Mouse (Mus musculus) kidney, postnatal 0 days (tissue): ENCODE measurements around the gene Gprc5a. TPM values are rescaled to one million over a fixed set of nuclear protein-coding genes. Genes with fewer than 3 reads are reported as not detected.

Source experiments
- ATAC-seq: fragments of 200-750 bp; cut with Nextera tagmentation; replicated peaks from 2 replicates; pipeline ENCODE4 v1.8.0; 2017; ENCODE audit warnings: low read depth, moderate number of reproducible peaks, moderate TSS enrichment, moderate library complexity; ENCODE audit not compliant: low FRiP score
- DNase-seq: peaks from one replicate; pipeline ENCODE4 v3.0.0-alpha.2; 2016; ENCODE audit warnings: low spot score
- H3K27ac ChIP-seq: fragments of 300-500 bp; sonication (generic); 2 replicates; pipeline ENCODE4 v1.5.1; 2014; ENCODE audit warnings: mild to moderate bottlenecking
- H3K27me3 ChIP-seq: fragments of 300-500 bp; sonication (generic); 2 replicates; pipeline ENCODE4 v1.6.1; 2014; ENCODE audit warnings: low read length, mixed read lengths; ENCODE audit not compliant: insufficient read depth
- H3K36me3 ChIP-seq: fragments of 300-500 bp; sonication (generic); 2 replicates; pipeline ENCODE4 v1.6.1; 2014; ENCODE audit warnings: low read length, mixed read lengths; ENCODE audit not compliant: insufficient read depth
- H3K4me1 ChIP-seq: fragments of 300-500 bp; sonication (generic); replicated peaks from 2 replicates; pipeline ENCODE4 v1.6.1; 2014; ENCODE audit warnings: antibody characterized with exemption, low read length, mixed read lengths; ENCODE audit not compliant: insufficient read depth
- H3K4me2 ChIP-seq: fragments of 300-500 bp; sonication (generic); 2 replicates; pipeline ENCODE4 v1.6.1; 2014; ENCODE audit warnings: mild to moderate bottlenecking, low read length, moderate library complexity, mixed read lengths
- H3K4me3 ChIP-seq: fragments of 300-500 bp; sonication (generic); replicated peaks from 2 replicates; pipeline ENCODE4 v1.5.1; 2014; ENCODE audit warnings: low read depth, low read length
- H3K9ac ChIP-seq: fragments of 300-500 bp; sonication (generic); 2 replicates; pipeline ENCODE4 v1.6.1; 2014; ENCODE audit warnings: low read depth, low read length
- H3K9me3 ChIP-seq: fragments of 300-500 bp; sonication (generic); replicated peaks from 2 replicates; pipeline ENCODE4 v1.6.1; 2016; ENCODE audit warnings: low read length, inconsistent platforms, mixed read lengths
- CTCF ChIP-seq: IDR thresholded peaks from 2 replicates; pipeline ENCODE4 v1.5.1; 2016; ENCODE audit warnings: antibody characterized with exemption, low read depth, mild to moderate bottlenecking, moderate library complexity
- WGBS: fragments of 180-500 bp; shearing (Covaris S2); extraction: QIAGEN DNeasy Blood & Tissue Kit; methylation state at CpG from one replicate; pipeline ENCODE4 v1.1.7; 2014; 5-methylcytosine and 5-hydroxymethylcytosine counted together
- polyA plus RNA-seq: library from polyadenylated mRNA; unstranded; fragments of >200 nt; fragmentation: Nextera tagmentation; extraction: Ambion mirVana; gene quantifications from 2 replicates; pipeline ENCODE4 v1.2.1, GENCODE M21; 2015

Gprc5a gene
- 14.6 and 15.7 TPM in 2 replicates for polyA plus RNA-seq

- Histone ChIP-seq H3K36me3 (no peaks in the 10 kb centered on the region), H3K9ac (peak within 1 kb of the TSS; percentile 63), H3K27ac (peak within 1 kb of the TSS; percentile 73), H3K27me3 (no peaks in the 10 kb centered on the region), H3K4me3 (peak within 1 kb of the TSS; percentile 54), H3K4me2 (peak within 1 kb of the TSS; percentile 78), H3K4me1 (peaks cover 7% of the 10 kb centered on the region), H3K9me3 (no peaks in the 10 kb centered on the region)
- TF ChIP-seq CTCF, result no peak
- DNase-seq (peak; percentile 87), ATAC-seq (peak; percentile 88)
- under 1% methylated on average over 44 of the region's 44 CpGs for WGBS
Measured at GRCm38 (mm10) chr6:135065236-135065957, at the start of gene Gprc5a. Gprc5a (plus strand) TSS chr6:135065651.

GRCm38 (mm10) chr6:135017211-135017610, 48.2 kb upstream of the Gprc5a start:
- TF ChIP-seq CTCF, result no peak
- Histone ChIP-seq H3K9ac (no peak overlapping the region), H3K27me3 (no peaks in the 10 kb centered on the region), H3K4me1 (peaks cover 4% of the 10 kb centered on the region; the same call in 1 of the 2 replicates), H3K9me3 (no peaks in the 10 kb centered on the region), H3K4me3 (no peak overlapping the region), H3K4me2 (no peak overlapping the region), H3K36me3 (peaks cover 73% of the 10 kb centered on the region), H3K27ac (no peak overlapping the region)
- WGBS, result 94% methylated on average over 11 of the region's 11 CpGs
- DNase-seq, result no peak
- 0 out of 2 replicates have a peak, but pooled peaks have one; percentile 10 for ATAC-seq

GRCm38 (mm10) chr6:135019564-135019963, 45.9 kb upstream of the Gprc5a start:
- Histone ChIP-seq H3K9ac (no peak overlapping the region), H3K9me3 (no peaks in the 10 kb centered on the region), H3K27me3 (no peaks in the 10 kb centered on the region), H3K4me1 (no peaks in the 10 kb centered on the region), H3K36me3 (peaks cover 90% of the 10 kb centered on the region), H3K27ac (no peak overlapping the region), H3K4me3 (no peak overlapping the region), H3K4me2 (no peak overlapping the region)
- ATAC-seq (no peak), DNase-seq (no peak)
- TF ChIP-seq CTCF, result no peak
- 90% methylated on average over 10 of the region's 10 CpGs for WGBS

- no peak overlapping the region for H3K4me3 ChIP-seq
- ATAC-seq (no peak), DNase-seq (no peak)
- peaks cover 70% of the 10 kb centered on the region for H3K36me3 ChIP-seq
- H3K9ac ChIP-seq, result no peak overlapping the region
- no peaks in the 10 kb centered on the region for H3K27me3 ChIP-seq
- no peaks in the 10 kb centered on the region for H3K9me3 ChIP-seq
- no peaks in the 10 kb centered on the region for H3K4me1 ChIP-seq
- WGBS, result 87% methylated on average over 3 of the region's 3 CpGs
- no peak overlapping the region for H3K4me2 ChIP-seq
- H3K27ac ChIP-seq, result no peak overlapping the region
- no peak for TF ChIP-seq CTCF
Measured at GRCm38 (mm10) chr6:135021633-135022032, 43.8 kb upstream of the Gprc5a start.

- Histone ChIP-seq H3K4me1 (no peaks in the 10 kb centered on the region), H3K27me3 (no peaks in the 10 kb centered on the region), H3K4me3 (no peak overlapping the region), H3K4me2 (no peak overlapping the region), H3K9ac (no peak overlapping the region), H3K27ac (no peak overlapping the region), H3K36me3 (peaks cover 53% of the 10 kb centered on the region), H3K9me3 (no peaks in the 10 kb centered on the region)
- TF ChIP-seq CTCF, result no peak
- ATAC-seq (no peak), DNase-seq (no peak)
- WGBS, result 91% methylated on average over 14 of the region's 14 CpGs
Measured at GRCm38 (mm10) chr6:135023379-135023778, 42.1 kb upstream of the Gprc5a start.

GRCm38 (mm10) chr6:135024781-135025420, 40.5 kb upstream of the Gprc5a start:
- DNase-seq, result peak; percentile 31
- Histone ChIP-seq H3K4me1 (no peaks in the 10 kb centered on the region), H3K9ac (no peak overlapping the region), H3K27ac (no peak overlapping the region), H3K4me3 (no peak overlapping the region), H3K36me3 (peaks cover 39% of the 10 kb centered on the region), H3K27me3 (no peaks in the 10 kb centered on the region), H3K9me3 (no peaks in the 10 kb centered on the region), H3K4me2 (no peak overlapping the region)
- 57% methylated on average over 1 of the region's 1 CpGs for WGBS
- no peak for TF ChIP-seq CTCF
- peak; percentile 17; the same call in 1 of the 2 replicates for ATAC-seq
